Mouse (Mus musculus) MN1 (cell line): ENCODE measurements around the gene Kctd20.
A peak's percentile ranks its signal among the peaks of the same experiment; 100 is the strongest.

Experiments used
- DNase-seq: peaks from one replicate; pipeline ENCODE4 v3.0.0-alpha.2; 2016; ENCODE audit warnings: low spot score

Kctd20 gene

DNA sequence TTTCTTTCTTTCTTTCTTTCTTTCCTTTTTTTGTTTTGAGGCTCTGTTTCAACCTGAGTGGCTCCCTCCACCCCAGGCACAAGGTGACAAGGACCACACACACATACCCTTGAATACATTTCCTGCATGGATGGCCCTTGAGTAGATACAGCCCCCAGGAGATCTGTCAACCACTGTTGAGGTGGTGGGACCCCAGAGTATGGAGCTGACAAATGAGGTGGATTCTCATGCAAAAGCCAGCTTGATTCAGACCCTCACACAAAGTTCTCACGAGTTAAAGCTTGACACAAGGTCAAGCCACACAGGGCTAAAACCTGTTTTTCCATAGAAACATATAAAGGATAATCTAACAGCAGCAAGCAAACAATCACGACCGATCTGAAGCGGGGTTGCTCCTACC is 19.5 kb upstream of the Kctd20 start:
- DNase-seq: no peak

DNA sequence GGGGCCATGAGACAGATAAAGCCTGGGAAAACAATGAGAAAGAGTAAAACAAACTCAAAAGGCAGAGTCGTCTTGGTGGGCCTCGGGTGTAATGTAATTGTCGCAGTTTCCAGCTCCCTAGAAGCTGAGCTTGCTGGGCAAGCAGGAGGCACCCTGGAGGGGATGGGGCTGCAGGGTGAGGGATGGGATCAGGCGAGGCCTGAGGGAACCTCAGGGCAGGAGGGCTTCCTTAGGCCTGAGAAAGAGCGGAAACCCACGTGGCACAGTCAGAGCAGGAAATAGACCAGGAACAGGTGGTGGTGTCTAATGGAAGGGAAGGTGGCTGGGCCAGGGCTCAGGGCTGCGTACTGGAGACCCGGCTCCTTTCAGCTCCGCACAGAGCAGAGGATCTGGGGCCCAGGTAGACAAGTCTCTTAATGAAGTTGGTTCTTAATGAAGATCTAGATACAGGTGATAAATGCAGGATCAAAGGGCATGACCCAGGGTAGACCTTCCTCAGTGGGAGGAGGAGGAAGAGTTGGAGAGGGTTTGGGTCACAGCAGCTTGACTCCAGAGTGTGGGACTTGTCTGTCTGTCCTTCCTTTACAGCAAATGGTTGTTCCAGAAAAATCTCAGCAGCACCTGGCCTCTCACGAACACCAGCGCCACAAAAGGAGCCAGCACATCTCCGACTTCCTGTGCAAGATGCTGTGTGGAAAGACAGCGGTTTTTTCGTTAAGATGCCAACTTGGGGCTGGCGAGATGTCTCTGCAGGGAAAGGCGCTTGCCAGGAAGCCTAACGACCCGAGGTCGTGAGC is 17.4 kb upstream of the Kctd20 start:
- no peak for DNase-seq

DNA sequence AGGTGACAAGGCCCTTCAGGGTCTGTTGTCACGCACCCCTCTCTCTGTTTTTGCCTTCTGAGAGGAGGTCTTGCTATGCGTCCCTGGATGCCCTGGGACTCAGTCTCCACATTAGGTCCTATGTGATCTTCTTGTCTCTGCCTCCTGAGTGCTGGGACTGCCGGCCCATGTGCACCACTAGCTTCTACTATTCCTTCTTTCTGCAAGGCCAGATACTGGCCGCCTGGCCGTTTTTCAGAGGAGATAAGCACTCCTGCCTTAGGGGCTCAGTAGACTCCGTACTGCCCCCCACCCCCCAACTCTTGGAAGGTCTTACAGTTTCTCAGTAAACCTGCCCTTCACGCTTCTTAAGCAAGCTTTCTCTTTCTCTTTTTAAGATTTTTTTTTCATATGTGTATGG is 15.6 kb upstream of the Kctd20 start:
- DNase-seq: no peak

DNA sequence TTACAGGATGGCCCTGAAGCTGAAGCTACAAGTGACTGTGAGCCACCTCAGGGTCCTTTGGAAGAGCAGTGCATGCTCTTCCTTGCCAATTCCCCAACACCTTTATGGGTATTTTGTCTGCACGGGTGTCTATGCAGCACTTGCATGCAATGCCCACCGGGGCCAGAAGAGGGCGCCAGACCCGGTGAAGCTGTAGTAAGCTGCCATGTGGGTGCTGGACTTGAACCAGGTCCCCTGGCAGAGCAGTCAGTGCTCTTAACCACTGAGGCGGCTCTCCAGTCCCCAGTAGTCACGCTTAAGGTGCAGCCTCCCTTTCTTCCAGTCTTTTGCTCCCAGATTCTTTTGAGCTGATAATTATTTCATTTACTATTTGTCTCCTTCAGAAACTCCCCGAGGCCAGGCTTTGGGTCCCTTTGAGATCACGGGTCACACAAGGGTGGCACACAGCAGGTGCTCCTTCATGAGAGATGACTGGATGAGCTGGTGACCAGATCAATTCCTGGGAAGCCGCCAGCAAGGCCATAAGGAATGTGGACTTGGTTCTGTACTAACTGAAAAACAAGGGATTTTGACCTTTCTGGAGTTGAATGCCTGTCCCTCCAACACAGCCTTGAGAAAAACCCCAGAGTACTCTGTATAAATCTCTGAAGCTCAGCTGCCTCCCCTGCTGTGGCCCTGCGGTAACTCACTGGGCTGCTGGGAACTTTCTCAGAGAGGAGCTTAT is 15.0 kb upstream of the Kctd20 start:
- DNase-seq: no peak

DNA sequence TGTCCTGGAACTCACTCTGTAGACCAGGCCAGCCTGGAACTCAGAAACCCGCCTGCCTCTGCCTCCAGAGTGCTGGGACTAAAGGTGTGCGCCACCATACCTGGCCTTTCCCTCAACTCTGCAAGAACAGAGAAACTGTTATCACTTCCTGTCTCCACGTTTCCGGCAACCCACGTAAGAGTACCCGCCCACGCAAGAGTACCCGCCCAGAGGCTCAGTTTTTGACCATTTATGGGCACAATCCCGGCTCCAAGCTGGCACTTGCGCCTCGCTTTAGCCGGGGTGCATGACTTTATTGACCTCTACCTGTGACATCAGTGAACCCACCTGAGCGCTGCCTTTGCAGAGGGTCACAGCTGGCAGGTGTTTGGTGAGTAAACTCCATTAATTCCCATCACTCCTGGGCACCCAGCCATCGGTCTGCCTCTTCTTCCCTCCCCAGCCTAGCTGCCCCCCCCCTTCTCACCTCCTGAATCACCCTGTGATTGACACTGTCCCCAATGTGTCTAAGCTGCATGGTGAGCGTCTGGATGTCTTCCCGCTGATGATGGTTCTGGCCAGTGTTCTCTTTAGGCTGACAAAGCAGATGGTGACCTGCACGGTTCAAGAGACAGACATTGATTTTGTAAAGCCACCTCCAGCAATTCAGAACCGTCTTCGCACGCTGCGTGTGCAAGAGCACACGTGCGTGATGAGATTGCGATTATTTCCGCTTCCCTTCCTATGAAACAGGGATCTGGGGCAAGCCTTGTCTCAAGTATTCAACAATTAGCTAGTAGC is 10.8 kb upstream of the Kctd20 start:
- DNase-seq: no peak

DNA sequence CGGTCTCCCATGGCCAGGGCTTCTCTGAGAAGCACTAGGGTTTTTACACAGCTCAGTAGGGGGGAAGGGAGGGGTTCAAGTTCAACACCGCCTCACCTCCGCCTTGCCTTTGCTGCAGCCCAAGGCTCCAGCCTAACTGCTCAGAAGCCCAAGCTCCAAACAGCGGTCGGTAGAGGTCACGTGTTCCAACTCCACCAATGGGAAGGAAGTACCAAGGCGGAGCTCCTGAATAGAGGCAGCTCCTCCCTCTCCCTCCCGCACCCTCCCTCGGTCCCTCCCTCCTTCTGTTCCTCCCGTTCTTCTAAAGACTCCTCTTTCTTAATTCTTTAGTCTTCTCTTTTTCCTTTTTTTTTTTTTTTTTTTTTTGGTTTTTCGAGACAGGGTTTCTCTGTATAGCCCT is 9.6 kb upstream of the Kctd20 start:
- no peak for DNase-seq

DNA sequence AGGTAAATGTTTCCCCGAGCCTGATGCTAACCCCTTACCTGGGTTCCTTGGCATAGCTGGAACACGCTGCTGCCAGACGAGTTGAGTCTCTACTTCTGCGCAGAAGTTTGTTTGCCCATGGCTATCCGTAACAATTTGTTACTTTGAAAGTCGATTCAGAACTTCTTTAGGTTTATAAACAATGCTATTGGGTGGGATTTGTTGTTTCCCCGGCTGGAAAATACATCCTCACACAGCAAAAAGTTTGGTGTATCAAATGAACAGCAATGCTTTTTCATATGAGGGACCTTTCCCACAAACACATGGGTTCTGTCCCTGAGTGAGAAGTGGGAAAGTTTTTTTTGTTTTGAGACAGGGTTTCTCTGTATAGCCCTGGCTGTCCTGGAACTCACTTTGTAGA is 8.0 kb upstream of the Kctd20 start, which contains the start of gene Pxt1:
TSS of gene Pxt1 (minus strand) at position 101 of the 400 bp plus-strand sequence.
- DNase-seq: no peak

DNA sequence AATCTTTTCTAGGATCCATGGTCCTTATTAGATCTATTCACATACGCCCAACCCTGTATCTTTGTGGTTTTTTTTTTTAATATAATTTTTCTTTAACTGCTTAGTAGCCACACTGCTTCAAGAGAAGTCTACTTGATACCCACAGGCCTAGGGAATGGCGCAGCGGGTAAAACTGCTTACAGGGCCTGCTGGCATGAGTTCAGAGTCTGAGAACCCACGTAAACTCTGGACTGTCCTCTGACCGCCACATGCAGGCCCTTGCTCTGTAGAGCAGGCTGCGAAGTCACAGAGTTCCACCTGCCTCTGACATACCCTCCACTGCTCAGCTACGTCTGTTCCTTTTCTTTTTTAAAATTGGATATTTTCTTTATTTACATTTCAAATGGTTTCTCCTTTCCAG is 7.3 kb upstream of the Kctd20 start:
- no peak for DNase-seq

DNA sequence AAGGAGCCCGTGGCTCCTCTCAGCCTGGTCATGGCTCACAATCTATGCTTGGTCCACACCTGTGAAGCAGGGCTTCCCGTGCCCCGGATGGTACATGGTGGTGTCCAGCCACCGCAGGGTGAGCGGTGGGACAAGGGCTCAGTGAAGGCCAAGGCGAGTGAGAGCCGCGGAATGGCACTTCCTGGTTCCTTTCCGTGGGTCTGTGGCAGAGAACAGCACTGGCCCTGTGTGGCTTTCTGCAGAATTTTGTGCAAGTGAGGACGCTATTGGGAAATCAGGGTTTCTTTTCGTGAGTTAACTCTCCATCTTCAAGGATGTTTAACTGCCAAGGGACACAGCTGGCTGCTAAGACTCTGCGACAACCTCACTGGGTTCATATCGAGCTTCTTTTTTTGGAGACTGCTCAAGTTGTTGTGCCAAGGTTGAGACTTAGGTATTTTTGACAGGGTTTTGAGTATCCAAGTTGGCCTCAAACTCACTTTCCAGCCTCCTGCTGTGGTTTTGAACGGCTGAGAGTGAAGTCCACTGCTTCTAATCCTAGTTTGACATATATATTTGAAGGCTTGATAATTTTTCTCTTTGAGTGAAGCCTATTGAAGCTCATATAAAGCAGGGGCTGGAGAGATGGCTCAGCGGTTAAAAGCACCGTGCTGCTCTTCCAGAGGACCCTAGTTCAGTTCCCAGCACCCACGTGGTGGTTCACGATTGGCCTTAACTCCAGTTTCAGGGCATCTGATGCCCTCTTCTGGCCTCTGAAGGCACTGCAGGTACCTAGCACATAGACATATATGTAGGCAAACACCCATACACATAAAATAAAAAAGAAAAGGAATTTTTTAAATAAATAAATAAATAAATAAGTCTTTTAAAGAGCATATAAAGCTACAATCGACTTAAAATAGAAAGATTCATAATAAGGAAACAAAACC is 4.5 kb upstream of the Kctd20 start:
- no peak for DNase-seq

DNA sequence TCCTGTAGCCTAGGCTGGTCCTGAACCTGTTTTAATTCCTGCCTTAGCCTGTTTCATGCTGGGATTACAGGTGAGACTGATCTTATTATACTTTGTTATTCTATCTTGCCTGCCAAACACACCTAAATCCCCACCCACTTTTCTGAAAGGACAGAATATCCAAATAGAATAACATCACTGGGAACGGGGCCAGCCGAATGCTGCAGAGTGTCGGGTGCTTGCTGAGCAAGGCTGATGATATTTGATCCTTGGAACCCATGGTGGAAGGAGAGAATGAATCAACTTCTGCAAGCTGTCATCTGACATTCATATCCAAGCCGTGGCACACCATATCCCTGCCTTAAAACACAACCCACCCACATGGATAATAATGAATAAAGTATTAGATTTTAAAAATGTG is 3.1 kb upstream of the Kctd20 start:
- DNase-seq: no peak

DNA sequence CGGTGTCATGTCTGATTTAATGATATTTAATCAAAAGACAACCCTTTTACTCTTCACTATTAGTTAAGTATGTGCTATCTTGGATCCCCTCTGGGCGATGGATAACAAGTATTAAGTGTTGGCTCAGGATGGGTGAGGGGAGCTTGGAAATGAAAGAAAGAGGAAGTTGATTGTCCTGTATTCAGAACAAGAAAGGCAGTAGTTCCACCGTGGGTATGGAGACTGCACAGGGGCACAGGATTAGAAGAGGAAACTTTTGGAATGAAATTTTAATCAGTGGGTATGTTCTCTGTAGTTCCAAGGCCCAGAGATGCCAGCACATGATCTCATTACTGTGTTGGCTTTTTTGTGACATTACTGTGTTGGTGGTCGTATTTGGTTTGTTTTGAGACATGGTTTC is 999 bp upstream of the Kctd20 start:
- DNase-seq: no peak

DNA sequence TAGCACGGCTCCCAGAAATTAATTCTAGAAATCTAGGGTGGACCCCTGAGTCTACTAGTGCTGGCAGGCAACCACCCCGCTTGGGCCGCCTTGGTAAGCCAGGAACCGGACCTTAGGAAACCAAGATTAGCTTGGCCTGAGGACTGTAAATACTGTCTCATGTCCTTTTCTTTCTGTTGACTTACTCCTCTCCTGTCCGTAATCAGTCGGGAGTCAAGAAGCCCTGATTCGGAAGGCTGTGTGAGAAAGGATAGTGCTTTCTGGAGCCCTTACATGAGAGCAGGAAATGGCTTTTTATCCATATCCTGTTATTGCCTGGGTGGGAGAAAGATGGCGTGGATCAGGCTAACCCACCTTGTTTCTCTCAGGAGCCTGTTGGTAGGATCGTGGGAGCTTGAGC is 1.5 kb downstream of the Kctd20 start:
- DNase-seq: peak; percentile 20

DNA sequence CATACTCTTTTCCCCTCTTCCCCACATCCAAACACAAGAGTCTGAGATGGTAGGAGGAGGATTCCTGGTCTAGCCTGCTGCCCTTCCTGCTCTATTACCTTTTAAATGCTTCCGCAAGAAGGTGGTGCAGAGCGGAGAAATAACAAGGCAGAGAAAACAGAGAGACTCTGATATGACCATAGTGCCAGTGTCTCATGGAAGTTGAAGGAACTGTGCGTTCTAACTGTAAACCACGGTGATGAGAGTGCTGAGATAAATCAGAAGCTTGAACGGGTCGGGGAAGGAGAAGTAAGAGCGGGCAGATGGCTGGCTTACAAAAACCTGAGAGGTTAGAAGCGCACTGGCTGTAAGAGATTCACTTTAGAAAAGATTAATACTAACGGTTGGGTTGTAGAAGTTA is 2.7 kb downstream of the Kctd20 start:
- no peak for DNase-seq

DNA sequence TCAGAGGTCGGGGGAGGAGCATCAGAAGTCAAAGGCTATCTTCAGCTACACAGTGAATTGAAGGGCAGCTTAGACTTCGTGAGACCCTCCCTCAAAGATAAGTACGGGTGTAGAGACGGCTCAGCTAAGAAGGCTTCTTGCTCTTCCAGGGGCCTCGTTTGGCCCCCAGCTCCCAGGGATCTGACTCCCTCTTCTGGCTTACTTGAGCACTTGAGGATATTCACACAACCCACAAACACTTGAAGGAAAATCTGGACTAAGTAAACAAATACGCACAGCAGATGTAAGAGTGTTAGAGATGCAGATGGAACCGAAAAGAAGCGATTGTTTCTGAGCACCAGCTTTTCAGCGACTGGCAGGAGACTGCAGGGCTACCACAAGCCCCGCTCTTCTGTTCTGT is 8.8 kb downstream of the Kctd20 start:
- no peak for DNase-seq

DNA sequence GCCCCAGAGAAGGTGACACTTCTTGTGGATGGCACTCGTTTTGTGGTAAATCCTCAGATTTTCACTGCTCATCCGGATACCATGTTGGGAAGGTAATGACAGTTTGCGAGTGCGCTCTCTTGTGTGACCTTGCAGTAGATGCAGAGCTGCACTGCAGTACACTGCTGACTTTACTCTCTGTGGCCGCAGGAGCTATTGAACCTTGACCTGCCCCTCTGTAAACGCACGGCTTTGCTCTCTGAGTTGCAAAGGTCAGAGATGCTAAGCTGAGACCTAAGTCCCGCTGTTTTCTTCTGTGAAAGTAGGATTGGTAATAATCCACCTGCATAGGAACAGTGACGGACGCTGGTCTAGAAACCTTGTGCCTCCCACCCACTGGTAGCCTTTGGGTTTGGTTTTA is 9.8 kb downstream of the Kctd20 start:
- no peak for DNase-seq

DNA sequence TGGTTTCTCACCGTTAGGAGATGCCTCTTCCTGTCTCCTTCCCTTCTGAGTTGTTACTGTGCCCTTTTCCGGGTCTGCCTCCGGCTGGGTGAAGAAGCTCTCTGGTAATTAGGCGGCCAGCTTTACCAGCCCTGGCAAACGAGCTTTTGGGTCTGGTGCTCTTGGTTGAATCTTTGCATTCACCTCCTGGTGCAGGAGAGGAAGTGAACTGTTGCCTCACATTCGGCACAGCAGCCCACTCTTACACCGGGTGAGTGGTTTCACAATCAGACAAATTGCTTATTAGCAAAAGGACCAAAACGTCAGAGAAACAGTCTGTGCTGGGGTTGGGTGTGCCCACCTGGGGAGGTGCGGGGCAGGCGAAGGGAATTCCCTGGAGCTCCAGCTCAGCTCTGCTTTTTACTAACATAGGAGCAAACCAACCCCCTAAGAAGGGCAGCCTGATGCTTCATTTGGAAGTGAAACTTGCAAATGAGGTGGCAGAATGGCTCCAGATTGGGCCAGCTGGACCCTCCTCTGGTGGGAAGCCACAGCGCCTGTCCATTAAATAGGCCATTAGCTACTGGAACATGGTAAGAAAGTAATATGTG is 15.4 kb downstream of the Kctd20 start:
- DNase-seq: no peak

DNA sequence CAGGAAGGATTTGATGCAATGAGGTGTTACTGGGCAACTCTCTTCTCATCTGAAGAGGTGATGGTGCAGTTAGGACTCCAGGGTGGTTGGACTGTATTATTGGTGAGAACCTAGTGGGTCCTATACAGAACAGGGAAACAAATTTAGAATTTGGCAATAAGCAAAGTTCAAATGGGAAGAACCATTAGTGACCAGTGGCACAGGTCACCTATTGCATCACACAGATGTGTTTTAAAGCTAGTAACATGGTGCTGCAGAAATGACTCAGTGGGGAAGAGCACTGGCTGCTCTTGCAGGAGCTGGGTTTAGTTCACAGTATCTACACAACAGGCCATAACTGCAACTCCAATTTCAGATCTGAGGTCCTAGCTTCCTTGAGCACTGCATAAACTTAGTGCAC is 18.4 kb downstream of the Kctd20 start:
- DNase-seq: no peak

DNA sequence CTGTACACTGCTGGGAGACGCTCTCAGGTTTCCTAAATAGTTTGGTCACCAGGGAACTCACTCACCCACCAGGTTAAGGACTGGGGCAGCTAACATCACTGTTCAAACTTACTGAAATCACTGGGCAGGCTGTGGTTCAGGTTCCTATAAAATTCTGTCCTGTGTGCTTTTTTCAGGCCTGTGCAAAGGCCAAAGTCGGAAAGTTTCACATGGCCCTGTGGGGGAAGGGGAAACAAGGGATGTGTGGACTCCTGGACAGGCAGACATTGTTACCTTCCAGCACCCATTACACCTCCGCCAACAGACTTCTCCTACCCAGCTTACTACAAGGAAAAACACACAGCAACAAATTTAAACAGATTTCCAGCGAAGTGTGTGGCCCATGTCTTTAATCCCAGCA is 27.3 kb downstream of the Kctd20 start:
- no peak for DNase-seq

DNA sequence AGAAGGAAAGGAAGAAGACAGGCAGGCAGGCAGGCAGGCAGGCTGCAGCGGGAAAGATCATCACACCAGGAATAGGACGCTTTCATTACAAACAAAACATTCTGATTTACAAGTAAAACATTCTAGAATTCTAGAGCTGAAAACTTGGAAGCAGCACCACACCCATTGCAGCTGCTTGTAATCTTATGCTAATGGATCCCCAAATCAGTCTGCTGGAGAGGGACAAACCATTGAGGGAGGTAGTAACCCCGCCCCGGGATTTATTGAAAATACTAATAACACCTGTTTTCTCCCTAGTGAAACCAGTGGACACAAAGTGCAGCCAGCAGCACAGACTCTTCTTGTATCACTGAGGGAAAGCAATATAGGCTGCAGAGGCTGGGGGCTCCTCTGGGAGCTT is 29.3 kb downstream of the Kctd20 start:
- DNase-seq: no peak

DNA sequence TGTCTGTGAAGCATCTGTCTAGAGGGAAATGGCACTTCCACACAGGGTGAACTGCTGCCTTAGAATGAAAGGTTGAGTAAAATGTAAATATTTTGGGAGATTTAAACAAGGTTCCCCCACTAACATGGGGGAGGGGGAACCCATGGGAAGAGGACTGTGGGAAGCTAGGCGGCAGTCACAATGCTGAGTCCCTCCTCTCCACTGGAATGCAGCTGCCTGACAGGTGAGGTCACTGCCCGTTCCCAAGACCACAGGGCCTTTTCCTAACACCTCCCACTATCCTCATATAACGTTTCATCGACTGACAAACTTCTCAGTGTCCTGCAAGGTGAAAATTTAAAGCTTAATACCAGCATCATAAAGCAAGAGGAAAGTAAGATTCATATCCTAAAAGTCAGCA is 30.8 kb downstream of the Kctd20 start:
- DNase-seq: no peak

DNA sequence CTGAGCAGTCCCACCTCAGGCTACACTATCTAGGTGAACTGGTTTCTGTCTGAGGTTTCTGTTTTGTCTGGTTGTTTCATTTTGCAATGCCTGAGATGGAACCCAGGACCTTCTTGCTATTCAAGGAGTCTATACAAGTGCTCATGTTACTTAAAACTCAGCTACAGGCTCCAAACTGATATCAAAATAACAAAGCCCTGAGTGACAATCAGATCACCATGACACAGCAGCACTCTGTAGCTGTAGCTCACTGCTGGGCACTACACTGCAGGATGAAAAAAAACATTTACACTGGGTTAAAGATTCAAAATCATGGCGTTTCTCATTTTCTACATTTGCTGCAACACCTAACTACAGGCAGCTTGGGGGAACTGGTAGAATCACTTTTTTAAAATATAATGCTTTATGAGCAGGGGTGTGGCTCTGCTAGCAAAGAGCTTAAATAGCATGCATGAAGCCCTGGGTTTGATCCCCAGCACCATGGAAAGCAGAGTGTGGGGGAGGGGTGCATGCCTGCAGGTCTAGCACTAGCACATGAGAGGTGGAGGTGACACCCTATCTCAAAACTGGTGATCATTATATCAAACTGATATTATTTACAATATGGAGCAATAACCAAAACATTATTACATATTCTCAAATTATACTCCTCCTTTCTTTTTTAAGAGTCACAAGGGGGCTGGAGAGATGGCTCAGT is 33.1 kb downstream of the Kctd20 start:
- no peak for DNase-seq
